Mouse (Mus musculus): ENCODE measurements around the gene Olfr49.

Gene Olfr49

DNA sequence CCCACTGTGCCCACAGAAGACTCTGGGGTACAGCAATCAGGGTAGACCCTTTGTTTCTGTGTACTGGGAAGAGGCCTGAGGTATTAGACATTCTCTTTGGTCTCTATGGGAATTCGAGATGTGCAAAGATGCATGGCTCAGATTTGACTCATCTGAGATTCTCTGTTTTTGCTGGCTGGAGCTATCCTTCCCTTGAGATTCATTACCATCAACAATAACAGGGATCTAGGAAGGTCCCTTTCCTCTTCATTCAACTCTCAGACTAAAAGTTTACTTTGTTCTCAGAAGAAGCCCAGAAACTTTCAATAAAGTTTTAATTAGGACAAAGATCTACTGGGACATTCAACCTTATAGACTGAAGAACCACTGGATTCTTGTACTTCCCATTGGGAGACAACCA is at the start of gene Olfr49:
Gene Olfr49, minus strand, starts transcription at position 101 of the 400 bp plus-strand sequence.
- DNase-seq = no peak

DNA sequence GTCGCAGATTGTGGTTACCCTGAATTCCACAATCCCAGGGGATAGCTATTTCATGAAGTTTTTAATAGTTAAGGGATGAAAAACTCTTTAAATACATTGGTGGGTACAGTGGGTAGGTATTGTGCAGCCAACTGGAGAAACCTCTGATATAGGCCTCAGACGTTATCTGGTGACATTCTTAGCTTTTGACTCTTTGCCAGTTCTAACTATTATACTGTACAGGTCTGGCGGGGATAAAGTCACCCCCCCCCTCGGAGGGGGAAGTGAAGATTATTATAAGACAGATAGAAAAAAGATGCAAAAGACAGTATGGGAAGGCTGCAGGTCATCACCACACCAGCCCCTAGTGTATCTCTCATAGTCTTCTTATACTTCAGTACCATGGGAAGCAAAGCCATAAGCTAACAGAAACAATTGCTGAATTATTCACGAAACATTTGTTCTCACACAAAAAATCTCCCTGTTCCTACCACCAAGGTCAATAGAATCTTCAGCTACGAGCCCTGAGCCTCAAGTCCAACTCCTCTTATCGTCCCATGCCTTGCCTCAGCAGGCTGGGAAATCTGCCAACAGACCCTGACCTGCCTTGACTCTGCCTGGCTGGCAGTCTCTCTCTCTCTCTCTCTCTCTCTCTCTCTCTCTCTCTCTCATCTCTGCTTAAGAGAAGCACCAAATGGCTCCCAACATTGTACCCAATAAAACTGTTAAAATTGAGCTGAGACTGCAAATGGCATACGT is 48.9 kb upstream of the Olfr49 start:
- DNase-seq = peak; percentile 12

DNA sequence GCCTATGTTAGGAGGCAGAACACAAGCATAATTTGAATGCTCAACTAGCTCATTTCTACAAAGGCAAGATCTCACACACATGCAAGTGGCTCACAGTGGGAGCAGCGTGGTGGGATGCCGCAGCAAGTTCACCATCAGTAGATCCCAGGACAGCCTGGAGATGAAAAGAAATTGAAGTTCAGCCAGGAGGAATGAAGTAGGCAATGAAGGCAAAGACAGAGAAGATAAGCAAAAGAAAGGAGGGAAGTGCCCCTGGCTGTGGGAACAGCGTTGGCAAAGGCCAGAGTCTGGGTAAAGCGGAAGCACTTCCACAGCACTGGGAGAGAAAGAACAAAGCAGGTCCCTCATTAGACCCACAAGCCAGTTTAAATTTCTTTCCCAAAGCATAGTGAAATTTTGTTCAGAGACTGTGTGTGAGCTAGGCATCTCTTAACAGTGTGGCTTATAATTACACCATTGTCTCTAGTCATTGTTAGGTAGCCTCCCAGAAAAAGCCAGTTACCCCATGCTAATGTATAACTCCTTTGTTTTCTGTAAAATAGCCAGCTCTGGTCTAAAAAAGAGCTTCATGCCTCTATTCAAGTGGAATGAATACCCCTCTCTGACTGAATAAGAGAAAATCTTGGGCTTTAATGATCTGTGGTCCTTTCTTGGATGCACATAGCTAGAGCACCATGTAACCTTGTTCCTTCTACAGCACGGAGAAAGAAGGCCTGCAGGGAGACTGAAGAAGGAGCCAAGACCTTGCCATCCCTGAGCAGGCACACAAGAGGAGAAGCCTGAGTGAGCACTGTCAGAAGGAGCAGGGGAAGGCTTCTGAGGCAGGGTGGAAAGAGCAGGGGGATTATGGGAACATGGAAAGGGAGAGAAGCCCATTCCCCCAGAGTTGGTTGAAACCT is 47.7 kb upstream of the Olfr49 start:
- no peak for DNase-seq

DNA sequence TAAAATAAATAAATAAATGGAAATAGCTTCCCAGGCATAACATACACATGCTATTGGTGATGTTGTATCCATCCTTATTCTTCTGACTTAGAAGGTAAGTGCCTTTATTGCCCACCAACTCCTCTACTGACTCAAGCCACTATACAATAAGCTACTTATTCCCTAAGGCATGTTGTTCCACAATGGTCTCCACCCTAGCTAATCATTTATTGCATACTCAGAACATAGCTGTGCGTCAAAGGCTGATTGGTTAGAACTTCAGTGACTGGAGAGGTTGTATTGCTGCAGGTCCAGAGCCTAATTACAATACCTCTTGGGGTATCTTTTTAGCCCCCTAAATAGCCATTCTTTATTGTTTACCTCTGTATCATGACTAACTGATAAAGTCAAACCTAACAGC is 46.4 kb upstream of the Olfr49 start:
- no peak for DNase-seq

DNA sequence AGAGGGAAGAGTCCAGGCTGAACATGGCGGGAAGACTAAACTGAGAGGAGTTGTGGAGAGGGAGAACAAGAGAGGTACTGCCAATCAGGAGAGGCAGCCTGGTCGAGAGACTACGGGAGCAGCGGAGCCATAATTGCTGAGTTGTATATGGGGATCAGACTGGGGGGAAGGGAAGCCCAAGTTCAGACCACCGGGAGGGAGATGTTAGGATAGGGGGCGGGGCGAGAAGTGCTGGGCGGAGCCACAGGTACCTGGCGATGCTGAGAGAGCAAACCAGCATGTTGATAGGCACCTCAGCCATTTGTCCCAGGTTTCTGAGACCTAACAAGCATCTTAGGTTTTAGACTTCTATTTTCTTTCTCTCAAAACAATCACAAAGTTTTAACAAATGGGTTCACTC is 44.5 kb upstream of the Olfr49 start:
- DNase-seq = no peak

DNA sequence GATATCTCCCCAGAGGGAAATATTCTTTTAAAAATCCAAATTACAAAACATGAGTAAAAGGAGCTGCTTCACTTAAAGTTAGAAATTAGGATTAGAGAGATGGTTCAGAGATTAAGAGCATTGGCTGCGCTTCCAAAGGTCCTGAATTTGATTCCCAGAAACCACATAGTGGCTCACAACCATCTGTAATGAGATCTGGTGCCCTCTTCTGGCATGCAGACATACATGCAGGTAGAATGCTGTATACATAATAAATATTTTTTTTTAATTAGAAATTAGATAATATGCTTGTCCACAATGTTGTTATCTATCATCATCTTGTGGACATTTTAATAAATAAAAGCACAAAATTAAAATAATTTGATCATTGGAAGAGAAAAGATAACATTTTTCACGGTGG is 43.8 kb upstream of the Olfr49 start:
- DNase-seq = no peak

DNA sequence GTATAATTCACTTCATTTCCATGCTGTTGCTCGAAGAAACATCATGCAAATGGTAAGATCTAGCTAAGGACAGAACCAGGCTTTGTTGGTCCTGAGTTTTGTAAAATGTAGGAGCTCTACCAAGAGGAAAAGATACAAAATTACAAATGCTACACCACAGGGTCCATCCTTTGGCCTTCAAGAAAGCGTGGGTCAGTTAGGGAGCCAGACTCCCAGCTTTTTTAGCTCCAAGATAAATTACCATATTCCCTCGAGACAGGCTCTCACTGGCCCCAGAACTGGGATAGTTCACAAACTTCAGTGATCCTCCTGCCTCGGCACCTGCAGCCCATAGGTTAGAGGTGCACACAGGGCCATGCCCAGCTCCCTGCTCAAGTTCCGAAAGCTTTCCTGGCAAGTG is 39.7 kb upstream of the Olfr49 start:
- DNase-seq = no peak

DNA sequence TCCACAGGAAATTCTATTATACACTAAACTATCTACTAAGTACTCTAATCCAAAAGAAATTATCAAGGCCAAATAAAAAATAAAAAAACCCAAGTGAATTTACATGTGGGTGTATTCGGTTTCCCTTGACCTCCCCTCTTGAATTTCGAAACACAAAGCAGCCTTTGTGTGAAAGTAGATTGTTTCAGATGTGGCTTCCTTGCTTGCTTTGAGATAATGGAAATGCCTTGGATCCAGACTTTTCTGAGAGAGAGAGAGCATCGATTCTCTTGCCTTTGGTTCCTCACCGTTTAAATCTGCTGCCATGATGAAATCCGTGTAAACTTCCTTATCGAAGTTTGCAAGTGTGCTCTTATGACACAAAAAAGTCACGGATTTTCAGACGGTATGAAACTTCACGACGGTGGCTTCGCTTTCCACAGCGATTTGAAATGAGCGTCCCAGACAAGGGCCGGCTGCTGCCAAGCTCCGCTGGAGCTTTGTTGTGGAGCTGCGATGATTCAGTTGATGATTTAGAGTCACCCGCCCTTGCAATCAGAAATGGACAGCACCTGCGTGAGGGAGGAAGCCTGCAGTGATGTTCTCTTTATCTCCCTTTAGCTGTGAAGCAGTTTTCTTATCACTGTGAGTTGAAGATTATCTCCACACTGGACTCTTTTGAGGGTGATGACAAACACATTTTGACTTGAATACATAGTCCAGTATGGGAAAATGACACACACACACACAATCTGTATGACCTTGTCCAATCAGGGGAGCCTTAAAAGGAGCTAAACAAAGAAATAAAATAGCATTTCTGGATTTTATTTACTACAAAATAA is 37.0 kb upstream of the Olfr49 start:
- DNase-seq = no peak

DNA sequence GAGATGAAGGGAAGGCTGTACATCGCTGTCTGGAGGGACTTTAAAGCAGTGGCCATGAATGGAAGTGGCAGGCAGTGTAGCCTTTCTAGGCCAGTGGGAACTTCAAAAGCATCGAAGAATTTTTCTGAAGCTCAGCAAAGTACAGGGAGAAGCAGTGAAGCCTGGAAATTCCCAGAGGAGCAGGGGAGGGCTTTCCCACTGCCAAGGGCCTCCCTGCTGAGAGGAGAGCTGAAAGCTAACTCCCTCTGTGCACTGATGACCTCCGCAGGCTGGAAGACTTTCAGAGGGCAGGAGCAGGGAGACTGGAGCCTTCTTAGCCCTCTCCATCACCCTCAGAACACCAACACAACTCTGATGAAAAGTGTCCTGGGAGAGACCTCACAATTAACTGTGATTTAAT is 27.0 kb upstream of the Olfr49 start:
- no peak for DNase-seq

DNA sequence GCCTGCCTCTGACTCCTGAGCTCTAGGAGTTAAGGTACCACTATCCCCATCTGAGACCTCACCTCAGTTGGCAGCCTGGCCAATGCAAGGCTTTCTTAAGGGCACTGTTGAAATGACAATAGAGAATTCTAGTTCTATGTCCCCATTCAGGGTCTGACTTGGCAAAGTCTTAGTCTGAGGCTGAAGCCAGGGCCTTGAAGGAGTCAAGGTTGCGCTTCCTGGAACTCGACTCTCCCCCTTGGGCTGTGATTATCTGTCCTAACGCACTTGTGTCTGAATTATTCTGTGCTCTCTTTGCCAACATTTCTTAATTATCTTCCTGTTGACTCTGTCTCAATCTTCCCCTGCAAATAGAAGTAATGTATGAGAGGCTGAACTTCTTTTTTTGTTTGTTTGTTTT is 15.9 kb upstream of the Olfr49 start:
- DNase-seq = no peak

DNA sequence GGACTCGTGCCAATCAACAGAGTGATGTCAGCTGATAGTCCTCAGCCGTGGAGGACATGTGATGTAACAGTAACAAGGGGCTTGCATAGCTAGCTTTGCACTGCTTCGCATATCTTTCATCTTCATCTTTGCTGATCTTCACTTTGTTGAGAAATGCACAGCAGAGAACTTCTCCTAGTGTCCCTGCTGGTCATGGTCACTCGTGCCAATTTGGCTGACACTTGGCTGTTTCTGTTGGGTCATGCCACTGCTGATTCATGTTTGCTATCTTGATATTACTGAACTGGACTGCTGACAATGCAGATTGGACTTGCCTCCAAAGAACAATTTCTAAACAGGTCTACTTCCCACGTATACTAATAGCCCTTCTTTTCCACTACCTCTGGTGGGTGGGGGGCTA is 15.4 kb upstream of the Olfr49 start:
- DNase-seq = no peak

DNA sequence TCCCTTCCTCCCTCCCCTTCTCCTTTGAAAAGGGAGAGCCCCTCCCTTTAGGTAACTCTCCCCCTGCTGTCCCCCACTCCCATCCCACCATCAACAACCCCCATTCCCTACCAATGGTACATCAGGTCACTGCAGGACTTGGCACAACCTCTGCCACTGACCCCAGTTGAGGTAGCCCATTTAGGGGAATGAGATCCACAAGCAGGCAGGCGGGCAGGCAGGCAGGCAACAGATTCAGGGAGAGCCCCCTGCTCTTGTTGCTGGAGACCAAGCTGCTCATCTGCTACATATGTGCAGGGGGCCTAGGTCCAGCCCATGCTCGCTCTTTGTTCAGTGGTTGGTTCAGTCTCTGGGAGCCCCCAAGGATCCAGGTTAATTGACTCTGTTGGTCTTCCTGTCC is 8.3 kb downstream of the Olfr49 start:
- no peak for DNase-seq

DNA sequence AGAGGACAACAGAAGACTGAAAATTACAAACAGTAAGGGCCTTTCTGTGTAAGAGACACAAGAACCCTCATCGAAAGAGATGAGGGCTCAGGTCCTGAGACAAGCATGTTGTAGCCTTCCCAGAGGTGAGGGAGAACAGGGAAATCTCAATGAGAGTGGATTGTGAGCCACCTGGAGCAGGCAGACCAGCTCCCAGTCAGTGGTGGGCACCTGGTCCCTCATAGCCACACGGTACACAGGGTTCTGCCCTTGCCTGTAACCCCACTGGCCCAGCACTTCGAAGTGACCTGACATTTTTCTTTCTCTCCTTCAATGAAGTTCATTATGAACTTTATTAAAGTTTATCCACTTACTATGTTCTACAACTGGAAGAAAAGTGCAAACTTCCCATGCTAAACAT is 12.0 kb downstream of the Olfr49 start:
- no peak for DNase-seq

DNA sequence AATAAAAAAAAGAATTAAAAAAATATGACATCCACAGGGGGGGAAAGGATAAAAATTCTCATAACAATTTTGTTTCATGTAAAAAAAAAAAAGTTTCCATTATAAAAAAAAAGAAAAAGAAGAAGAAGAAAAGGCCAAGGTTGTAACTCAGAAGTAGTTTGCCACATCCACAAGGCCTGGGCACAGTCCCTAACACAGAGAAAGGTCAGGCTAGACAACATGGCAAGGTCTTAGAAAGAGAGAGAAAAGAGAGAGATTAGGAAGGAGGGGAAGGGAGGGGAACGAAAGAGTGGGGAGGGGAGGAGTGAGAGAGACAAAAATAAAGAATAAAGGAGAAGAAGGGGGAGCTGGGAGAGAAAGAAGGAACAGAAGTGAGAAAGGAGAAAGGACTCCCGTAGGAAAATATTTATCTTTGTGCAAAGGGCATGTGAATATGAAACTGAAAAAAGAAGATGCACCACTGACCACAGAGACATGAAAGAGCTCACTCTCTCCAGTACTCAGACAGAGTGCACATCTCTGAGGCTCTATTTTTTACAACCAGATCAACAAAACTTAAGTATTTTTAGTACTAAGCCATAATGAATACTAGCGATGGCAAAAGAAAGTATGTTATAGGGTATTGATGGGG is 12.6 kb downstream of the Olfr49 start:
- no peak for DNase-seq

DNA sequence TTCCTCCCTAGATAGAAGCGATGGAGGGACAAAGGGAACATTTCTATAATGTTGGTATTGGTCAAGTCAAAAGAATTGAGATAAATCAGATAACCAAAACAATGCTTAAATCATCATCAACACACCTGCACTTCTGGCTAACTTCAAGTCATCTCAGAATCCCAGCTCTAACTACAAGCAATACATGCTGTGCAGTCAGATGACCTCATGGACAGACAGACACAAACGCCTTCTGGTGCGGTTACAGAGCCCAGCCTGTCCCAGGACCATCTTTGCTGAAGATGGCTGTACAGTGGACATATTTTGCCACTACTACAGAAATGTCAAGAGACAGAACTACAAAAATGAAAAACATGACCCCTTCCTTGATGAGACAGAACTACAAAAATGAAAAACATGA is 14.3 kb downstream of the Olfr49 start:
- no peak for DNase-seq

DNA sequence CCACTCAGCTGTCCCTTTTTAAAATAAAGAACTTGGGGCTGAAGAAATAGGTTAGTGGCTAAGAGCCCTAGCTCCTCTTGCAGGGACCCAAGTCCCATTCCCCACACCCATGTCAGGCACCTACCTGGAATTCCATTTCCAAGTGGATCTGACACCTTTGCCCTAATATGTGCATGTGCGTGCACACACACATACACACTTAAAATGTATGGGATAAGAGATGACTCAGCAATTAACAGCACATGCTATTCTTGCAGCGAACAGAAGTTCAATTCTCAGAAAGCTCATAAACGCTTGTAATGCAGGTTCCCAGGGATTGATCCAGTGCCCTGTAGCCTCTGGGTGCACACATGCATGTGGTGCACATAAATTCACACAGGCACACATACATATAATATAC is 15.2 kb downstream of the Olfr49 start:
- no peak for DNase-seq

DNA sequence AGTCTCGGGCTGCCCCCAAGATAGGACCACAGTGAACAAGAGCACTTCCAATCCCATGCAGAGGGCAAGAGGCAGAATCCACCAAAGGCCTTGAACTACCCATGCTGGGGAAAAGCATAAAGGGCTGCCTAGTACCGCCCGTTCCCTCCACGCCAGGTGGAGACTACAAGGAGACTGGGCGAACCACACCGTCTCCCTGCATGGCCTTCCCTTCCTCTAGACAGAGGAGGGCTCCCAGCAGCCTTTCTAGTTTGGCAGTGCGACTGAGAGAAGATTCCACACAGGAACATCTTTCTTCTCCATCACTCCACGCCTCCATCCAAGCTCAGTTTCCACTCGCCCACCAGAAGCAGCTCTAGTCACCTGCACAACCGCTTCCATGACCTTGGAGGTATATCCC is 16.8 kb downstream of the Olfr49 start:
- DNase-seq = no peak

DNA sequence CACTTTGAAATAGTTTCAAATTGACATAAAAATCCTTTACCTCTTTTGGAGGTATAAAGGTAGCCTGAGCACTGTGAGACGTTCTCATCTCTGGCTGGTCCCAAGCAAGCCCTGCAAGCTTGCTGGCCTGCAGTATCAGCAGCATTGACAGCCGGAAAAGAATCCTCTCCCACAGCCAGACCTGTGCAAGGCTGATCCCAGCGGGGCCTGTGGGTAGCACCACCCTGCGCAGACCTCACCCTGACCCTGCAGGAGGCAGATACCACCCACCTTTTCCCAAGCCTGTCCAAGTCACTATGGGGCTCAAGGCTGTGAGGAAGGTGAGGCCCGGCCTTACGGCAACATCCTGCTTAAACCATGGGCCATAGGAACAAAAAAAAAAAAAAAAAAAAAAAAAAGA is 18.8 kb downstream of the Olfr49 start:
- DNase-seq = no peak

DNA sequence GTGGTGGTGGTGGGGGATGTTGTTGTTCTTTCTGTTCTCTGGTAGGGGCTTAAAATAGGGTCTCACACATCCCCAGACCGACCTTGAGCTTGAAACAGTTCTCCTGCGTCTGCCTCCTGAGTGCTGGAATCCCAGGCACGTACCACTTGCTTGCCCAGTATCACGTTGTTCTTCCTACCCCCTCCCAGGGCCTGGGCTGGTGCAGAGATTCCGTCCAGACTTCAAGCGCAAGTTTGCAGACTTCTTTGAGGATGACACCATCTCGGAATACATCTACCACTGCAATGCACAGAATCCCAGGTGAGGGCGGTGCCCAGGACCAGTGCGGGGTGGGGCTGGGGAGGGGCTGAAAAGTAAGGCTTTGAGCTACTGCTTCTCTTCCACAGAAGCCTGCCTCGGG is 19.6 kb downstream of the Olfr49 start:
- DNase-seq = no peak

DNA sequence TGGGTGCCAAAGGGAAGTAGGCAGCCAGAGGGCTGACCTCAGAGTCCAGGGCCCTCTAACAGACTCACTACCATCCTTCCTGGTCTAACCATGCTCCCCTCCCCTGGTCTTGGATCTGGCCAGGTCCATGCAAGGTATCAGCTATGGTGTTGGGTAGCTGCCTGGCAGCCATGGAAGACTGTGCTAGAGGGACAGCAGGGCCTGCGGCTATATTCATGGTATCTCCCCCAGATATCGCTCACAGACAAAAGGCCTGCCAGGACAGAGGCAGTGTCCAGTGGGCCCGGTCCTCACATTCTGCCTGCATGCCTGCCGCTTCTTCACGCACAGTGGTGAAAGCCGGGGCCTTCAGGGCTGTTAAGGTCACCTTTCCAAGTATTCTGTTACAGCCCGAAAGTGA is 20.5 kb downstream of the Olfr49 start:
- no peak for DNase-seq

DNA sequence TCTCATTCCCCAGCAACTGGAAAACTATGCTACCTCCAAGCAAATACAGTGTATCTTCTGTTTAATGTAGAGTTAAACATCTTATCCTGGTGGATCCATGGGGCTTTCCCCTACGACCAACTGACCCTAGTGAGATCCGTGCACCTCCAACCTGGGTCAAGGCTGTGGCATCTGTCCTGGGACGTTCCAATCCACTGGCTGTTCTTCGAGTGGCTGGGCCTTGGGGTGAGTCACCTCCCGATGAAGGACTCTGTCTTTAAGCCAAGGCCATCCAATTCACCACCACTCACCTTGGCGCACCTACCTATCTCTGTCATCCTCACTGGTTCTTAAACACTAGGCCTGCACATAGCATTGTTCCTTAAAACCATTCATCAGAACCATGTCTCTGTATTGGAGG is 21.6 kb downstream of the Olfr49 start:
- no peak for DNase-seq

DNA sequence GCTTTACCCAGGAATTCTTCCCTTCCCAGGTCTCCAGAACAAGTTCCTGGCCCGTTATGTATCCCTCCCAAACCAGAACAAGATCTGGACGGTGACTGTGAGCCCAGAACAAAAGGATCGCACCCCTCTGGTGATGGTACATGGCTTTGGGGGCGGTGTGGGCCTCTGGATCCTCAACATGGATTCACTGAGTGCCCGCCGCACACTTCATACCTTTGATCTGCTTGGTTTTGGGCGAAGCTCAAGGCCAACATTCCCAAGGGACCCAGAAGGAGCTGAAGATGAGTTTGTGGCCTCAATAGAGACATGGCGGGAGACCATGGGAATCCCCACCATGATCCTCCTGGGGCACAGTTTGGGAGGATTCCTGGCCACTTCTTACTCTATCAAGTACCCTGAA is 22.1 kb downstream of the Olfr49 start:
- DNase-seq = no peak

DNA sequence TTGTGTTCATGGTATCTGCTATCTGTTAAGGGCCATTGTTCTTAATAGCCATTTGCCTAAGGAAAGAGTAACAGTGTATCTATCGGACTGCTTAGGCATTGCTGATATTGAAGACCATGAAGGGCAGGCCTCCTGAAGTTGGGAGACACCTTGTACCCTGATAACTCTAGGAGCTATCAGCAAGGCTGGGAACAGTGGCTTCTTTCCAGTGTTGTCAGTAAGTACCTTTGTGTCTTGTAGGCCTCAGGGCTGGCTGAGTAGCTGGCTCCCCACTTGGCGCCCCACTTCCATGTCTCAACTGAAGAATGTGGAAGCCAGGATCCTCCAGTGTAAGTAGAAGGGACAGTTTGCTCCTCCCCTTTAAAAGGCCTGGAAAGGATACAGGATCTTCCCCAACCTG is 23.4 kb downstream of the Olfr49 start:
- DNase-seq = no peak

Measured in kidney, adult 11 months (tissue).